18 mouse cellular contexts compared by ENCODE assay signal in the genomic region with DNA sequence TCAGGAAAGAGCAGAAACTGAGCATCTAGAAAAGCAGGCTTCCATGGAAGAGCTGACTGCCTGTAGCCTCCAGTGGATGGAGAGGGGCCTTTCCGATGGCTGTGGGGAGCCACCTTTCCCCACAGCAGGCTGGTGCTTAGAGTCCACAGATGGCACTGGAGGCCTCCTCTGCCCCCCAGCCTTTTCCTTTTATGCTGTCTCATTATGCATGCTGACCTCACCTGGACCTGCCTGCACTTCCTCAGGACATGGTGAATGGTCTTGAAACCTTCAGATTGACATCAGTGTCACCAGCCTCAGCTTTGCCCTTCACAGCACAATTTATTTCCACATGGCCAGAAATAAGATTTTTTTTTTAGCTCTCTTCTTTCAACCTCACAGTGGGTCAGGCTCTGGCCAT.
DNase-seq lines count a peak whose midpoint lies in the region; ATAC-seq lines count a peak whose summit lies in the region.
"Had no signal": no experiment of that assay in that cellular context is flagged by ENCODE, and none has a peak within 500 bp of the region (broad histone marks: within the 10 kb centered on the region; RNA-seq: fewer than 3 reads in every experiment).

No protein-coding gene starts in this region.

- H3K4me1 ChIP-seq in hindbrain, embryonic 16.5 days (ENCODE audit: control insufficient read depth, insufficient read depth, low read depth, low read length) = peaks cover 22% of the 10 kb centered on the region
- peaks cover 54% of the 10 kb centered on the region for H3K4me1 ChIP-seq in hindbrain, embryonic 13.5 days (replicated peaks)
- H3K4me1 ChIP-seq in forebrain, embryonic 15.5 days = peaks cover 52% of the 10 kb centered on the region
- H3K4me1 ChIP-seq in kidney, embryonic 16.5 days (ENCODE audit: insufficient read depth, low read length) = peaks cover 4% of the 10 kb centered on the region; the same call in 1 of the 2 replicates
- H3K4me1 ChIP-seq: heart, embryonic 12.5 days; liver, embryonic 12.5 days had no signal

- H3K27ac ChIP-seq in hindbrain, embryonic 16.5 days (ENCODE audit: low read depth, low read length) = peak overlapping the region; percentile 49
- no peak overlapping the region for H3K27ac ChIP-seq in hindbrain, embryonic 13.5 days
- peak overlapping the region; percentile 68 for H3K27ac ChIP-seq in forebrain, embryonic 15.5 days (replicated peaks)
- H3K27ac ChIP-seq in kidney, embryonic 16.5 days (ENCODE audit: low read length) = no peak overlapping the region
- H3K27ac ChIP-seq: limb, embryonic 12.5 days; liver, embryonic 12.5 days; neural tube, embryonic 15.5 days; stomach, postnatal 0 days had no signal

- H3K4me3 ChIP-seq in hindbrain, embryonic 16.5 days (ENCODE audit: low read length) = no peak overlapping the region
- H3K4me3 ChIP-seq in hindbrain, embryonic 13.5 days = no peak overlapping the region
- no peak overlapping the region for H3K4me3 ChIP-seq in forebrain, embryonic 15.5 days
- H3K4me3 ChIP-seq in kidney, embryonic 16.5 days (ENCODE audit: low read length) = no peak overlapping the region
- H3K4me3 ChIP-seq: heart, embryonic 12.5 days; limb, embryonic 12.5 days; liver, embryonic 12.5 days; myocyte; neural tube, embryonic 15.5 days had no signal

- no peak overlapping the region for H3K4me2 ChIP-seq in hindbrain, embryonic 16.5 days (ENCODE audit: low read length)
- H3K4me2 ChIP-seq in hindbrain, embryonic 13.5 days = no peak overlapping the region
- H3K4me2 ChIP-seq in forebrain, embryonic 15.5 days (replicated peaks) = no peak overlapping the region
- no peak overlapping the region for H3K4me2 ChIP-seq in kidney, embryonic 16.5 days (replicated peaks; ENCODE audit: low read depth, low read length)
- H3K4me2 ChIP-seq: heart, embryonic 12.5 days; limb, embryonic 12.5 days; liver, embryonic 12.5 days; neural tube, embryonic 15.5 days had no signal

- peak; percentile 29 for DNase-seq in retina, postnatal 1 day
- DNase-seq in retina, embryonic 14.5 days (ENCODE audit: low spot score) = no peak
- no peak for DNase-seq in gastrocnemius, postnatal 10 days
- DNase-seq: embryo, embryonic 11 days; heart, postnatal 14 days; kidney, adult 8-10 months; kidney, postnatal 36 days; lung, adult 2 months had no signal

- H3K36me3 ChIP-seq in hindbrain, embryonic 16.5 days (ENCODE audit: control insufficient read depth, insufficient read depth, low read length) = no peaks in the 10 kb centered on the region
- no peaks in the 10 kb centered on the region for H3K36me3 ChIP-seq in hindbrain, embryonic 13.5 days
- H3K36me3 ChIP-seq in forebrain, embryonic 15.5 days = no peaks in the 10 kb centered on the region
- no peaks in the 10 kb centered on the region for H3K36me3 ChIP-seq in kidney, embryonic 16.5 days (ENCODE audit: insufficient read depth, low read length)
- H3K36me3 ChIP-seq: heart, embryonic 12.5 days; limb, embryonic 12.5 days; liver, embryonic 12.5 days; neural tube, embryonic 15.5 days had no signal

- no peak overlapping the region for H3K9ac ChIP-seq in hindbrain, embryonic 16.5 days (ENCODE audit: low read depth, low read length)
- H3K9ac ChIP-seq in hindbrain, embryonic 13.5 days = no peak overlapping the region
- H3K9ac ChIP-seq in forebrain, embryonic 15.5 days (replicated peaks) = no peak overlapping the region
- H3K9ac ChIP-seq in kidney, embryonic 16.5 days (replicated peaks; ENCODE audit: low read length) = no peak overlapping the region
- H3K9ac ChIP-seq: heart, embryonic 12.5 days; limb, embryonic 12.5 days; liver, embryonic 12.5 days; neural tube, embryonic 15.5 days had no signal

- no peaks in the 10 kb centered on the region for H3K9me3 ChIP-seq in hindbrain, embryonic 16.5 days (ENCODE audit: control insufficient read depth, low read length)
- H3K9me3 ChIP-seq in hindbrain, embryonic 13.5 days = no peaks in the 10 kb centered on the region
- no peaks in the 10 kb centered on the region for H3K9me3 ChIP-seq in forebrain, embryonic 15.5 days
- H3K9me3 ChIP-seq in kidney, embryonic 16.5 days (ENCODE audit: low read length) = no peaks in the 10 kb centered on the region
- H3K9me3 ChIP-seq: heart, embryonic 12.5 days; limb, embryonic 12.5 days; liver, embryonic 12.5 days; neural tube, embryonic 15.5 days had no signal

- no peak for ATAC-seq in hindbrain, embryonic 16.5 days
- no peak for ATAC-seq in hindbrain, embryonic 13.5 days (ENCODE audit: low FRiP score)
- ATAC-seq in forebrain, embryonic 15.5 days (replicated peaks) = no peak
- no peak for ATAC-seq in kidney, embryonic 16.5 days (ENCODE audit: low FRiP score, low TSS enrichment)
- ATAC-seq: liver, embryonic 12.5 days had no signal

- H3K27me3 ChIP-seq in hindbrain, embryonic 16.5 days (replicated peaks; ENCODE audit: control insufficient read depth, insufficient read depth, low read length) = no peaks in the 10 kb centered on the region
- H3K27me3 ChIP-seq in hindbrain, embryonic 13.5 days = no peaks in the 10 kb centered on the region
- no peaks in the 10 kb centered on the region for H3K27me3 ChIP-seq in forebrain, embryonic 15.5 days
- H3K27me3 ChIP-seq in kidney, embryonic 16.5 days (ENCODE audit: insufficient read depth, low read length) = no peaks in the 10 kb centered on the region
- H3K27me3 ChIP-seq: neural tube, embryonic 15.5 days had no signal

- 28% methylated on average over 1 of the region's 1 CpGs for WGBS in hindbrain, embryonic 16.5 days
- 53% methylated on average over 1 of the region's 1 CpGs for WGBS in hindbrain, embryonic 13.5 days
- 19% methylated on average over 1 of the region's 1 CpGs for WGBS in forebrain, embryonic 15.5 days
- WGBS in kidney, embryonic 16.5 days = 83% methylated on average over 1 of the region's 1 CpGs

Comparison
In these comparisons a context has a peak if more than half of its experiments do, and no peak if none do; other contexts are left out.
1. H3K27ac ChIP-seq: peak in hindbrain, embryonic 16.5 days (single experiment) and forebrain, embryonic 15.5 days (single experiment); none in hindbrain, embryonic 13.5 days (single experiment) and kidney, embryonic 16.5 days (single experiment).